Mouse (Mus musculus) Patski (cell line): ENCODE data around the gene Angptl2. TPM values are rescaled to one million over a fixed set of nuclear protein-coding genes. Genes with fewer than 3 reads are reported as not detected.

ENCODE experiments used
- ATAC-seq: fragments of 100-300 bp; one replicate; pipeline ENCODE4 v1.8.0; 2021
- CTCF ChIA-PET: fragments of 350-600 bp; sonication (Branson Sonifier 250); formaldehyde crosslinking; loops from one replicate; lab custom pipeline; 2022; ENCODE audit warnings: inconsistent platforms; lab: Charles Lee
- POLR2A ChIA-PET: fragments of 350-600 bp; sonication (Branson Sonifier 250); formaldehyde crosslinking; loops from one replicate; lab custom pipeline; 2022; ENCODE audit warnings: antibody characterized with exemption, inconsistent platforms; lab: Charles Lee
- DNase-seq: peaks from one replicate; pipeline ENCODE4 v3.0.0-alpha.2; 2011; ENCODE audit warnings: low read depth, low spot score
- H3K27me3 ChIP-seq: fragments of 371-371 bp; one replicate; pipeline ENCODE4 v1.5.1; 2021
- CTCF ChIP-seq: fragments of 100-300 bp; IDR thresholded peaks from one replicate; pipeline ENCODE4 v1.5.1; 2021
- in situ Hi-C: fragments of 300-500 bp; cut with MboI; formaldehyde crosslinking; loops from 3 replicates; pipeline ENCODE4 v1.11.1; 2018; ENCODE audit warnings: low pct_unique_long_range_greater_than_20kb, mixed read lengths
- polyA plus RNA-seq: library from polyadenylated mRNA; unstranded; gene quantifications from one replicate; pipeline ENCODE4 v1.2.3, GENCODE M21; 2021

Gene Angptl2
- polyA plus RNA-seq, 1 experiment from 2014 or later = 16.2 TPM

DNA sequence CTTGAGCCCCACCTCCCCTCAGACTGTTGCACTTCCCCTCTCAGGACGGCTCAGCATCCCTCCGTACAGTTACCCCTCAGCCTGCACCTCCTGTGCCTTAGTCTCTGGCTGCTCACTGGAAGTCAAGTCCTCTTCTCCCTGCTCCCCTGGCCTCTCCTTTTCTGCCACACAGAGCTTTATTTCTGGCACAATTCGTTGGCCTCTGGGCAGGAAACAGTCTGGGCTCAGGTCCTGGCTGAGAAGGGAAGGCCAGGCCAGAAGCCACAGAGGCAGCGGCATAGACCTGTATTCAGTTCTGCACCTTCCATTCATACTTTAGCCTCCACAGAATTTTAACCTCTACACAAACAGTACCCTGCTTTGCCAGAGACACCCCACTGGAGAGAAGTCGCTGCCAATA lies 31.0 kb downstream of the Angptl2 start:
- POLR2A ChIA-PET = no interaction called here
- CTCF ChIA-PET = interaction anchor here (1.1 to 1.2 kb wide), 2 partner anchors 13 to 23 kb away, joined by 3 read pairs; no protein-coding TSS in a partner anchor
- in situ Hi-C loops = no loop called here
- H3K27me3 ChIP-seq = no peaks in the 10 kb centered on the region
- ATAC-seq (no peak), DNase-seq (no peak)
- no peak for TF ChIP-seq CTCF

DNA sequence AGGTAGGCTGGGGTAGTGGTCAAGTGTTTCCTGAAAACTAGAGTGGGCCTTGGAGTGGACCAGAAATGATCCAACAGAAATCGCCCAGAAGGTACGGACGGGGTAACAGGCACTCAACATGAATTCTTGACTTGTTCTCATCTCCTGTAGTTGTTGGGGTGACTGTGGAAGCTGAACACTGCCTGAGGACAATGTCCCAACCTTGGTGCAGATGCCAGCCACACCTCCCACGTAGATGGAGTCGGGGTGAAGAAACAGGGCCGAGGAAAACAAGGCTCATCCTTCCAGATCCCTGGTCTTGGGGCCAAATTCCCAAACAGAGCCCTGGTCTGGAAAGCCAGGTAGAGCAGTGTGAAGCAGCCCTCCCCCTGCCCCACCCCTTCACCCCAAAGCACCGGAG lies 32.7 kb downstream of the Angptl2 start:
- TF ChIP-seq CTCF = no peak
- ATAC-seq (no peak), DNase-seq (no peak)
- ChIA-PET CTCF (no interaction called here), POLR2A (no interaction called here)
- no peaks in the 10 kb centered on the region for H3K27me3 ChIP-seq
- in situ Hi-C loops = no loop called here

DNA sequence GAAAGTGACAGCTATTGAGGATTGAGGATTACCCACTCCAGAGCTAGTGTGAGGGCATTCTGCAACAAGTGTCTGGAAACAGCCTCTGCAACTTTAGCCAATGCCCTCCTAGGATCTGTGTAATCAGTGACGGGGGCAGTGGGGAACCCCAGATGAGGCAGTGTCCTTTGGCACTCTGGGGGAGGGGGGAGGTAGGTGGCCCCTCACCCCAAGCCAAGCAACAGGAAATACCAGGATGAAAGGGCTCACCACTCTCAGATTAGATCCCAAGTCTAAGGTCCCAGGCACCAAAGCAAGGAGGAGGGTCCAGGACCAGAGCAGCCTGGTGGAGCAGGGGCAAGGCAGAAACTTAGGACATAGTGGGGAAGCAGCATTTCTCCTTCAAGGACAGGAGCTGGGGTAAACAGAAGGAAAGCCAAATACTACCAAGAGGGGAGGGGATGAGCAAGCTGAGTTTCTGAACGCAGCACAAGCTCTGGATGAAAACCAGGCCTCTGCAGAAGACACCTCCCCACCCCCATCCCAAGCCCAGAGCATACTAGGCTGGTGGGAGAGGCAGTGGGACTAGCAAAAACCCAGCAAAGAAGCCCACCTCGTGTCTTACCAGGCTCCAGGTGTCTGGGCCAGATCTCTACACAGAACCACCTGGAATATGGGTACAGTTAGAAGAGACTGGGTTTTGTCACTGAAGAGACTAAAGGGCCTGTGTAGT lies 34.2 kb downstream of the Angptl2 start:
- CTCF ChIA-PET = no interaction called here
- in situ Hi-C loops = no loop called here
- POLR2A ChIA-PET = no interaction called here

DNA sequence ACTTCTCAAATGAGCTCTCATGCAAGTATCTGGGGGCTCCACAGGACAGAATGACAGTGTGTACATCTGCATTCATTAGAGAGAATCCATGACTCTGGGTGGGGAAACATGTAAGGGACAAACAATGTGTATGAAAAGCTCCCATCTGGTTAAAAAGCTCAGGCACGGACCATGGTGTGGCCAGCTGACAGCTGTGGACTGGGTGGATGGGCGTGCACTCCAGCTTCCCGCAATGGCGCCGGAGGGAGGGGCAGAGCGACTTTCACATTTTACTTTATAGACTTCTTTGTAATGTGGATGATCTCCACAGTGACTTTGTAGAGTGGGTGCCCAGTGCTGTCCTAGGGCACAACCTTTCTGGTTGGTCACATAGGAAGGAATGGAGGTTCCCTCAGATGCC lies 36.9 kb downstream of the Angptl2 start:
- no peak for ATAC-seq

More for the DNA sequence above, 34.2 kb downstream of the Angptl2 start:
- DNase-seq (no peak), ATAC-seq (no peak)
- H3K27me3 ChIP-seq = no peaks in the 10 kb centered on the region
- no peak for TF ChIP-seq CTCF

DNA sequence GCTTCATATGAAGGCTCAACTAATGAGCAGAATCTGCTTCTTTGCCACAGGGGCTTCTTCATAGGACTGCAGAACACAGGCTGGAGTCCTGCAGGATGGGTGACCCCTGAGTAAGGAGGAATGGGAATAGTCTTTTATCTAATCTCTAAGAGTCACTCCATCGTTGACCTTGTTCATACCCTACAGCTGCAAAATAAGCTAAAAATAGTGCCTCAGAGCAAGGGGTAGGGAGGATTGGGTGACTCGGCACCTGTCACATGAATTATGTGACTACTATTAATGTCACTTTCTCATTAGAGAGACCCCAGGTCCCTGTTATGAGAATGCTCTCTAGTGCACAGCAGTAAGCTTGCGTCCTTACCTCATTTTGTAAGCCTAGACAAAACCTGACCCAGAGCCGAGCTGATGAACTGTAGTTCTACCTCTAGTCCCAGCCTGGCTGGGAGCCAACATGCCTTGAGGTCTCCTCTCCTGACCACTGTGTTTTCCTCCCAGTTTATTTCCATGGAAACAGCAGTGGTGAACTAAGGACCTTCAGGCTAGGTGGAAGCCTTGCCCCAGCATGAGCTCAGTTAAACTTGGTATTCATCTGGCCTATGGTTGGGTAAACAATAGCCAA lies 37.8 kb downstream of the Angptl2 start:
- in situ Hi-C loops = no loop called here
- ATAC-seq (peak; percentile 46), DNase-seq (peak; percentile 64)
- POLR2A ChIA-PET = interaction anchor here (0.8 to 1.4 kb wide), 2 partner anchors 56 to 88 kb away, joined by 3 read pairs; no protein-coding TSS in a partner anchor
- no peaks in the 10 kb centered on the region for H3K27me3 ChIP-seq
- CTCF ChIA-PET = interaction anchor here (1.2 to 3.3 kb wide), 3 partner anchors 9 to 16 kb away, joined by 4 to 14 read pairs (median 4); no protein-coding TSS in a partner anchor
- TF ChIP-seq CTCF = no peak

More for the DNA sequence above, 36.9 kb downstream of the Angptl2 start:
- CTCF ChIA-PET = interaction anchor here (1.3 to 1.4 kb wide), 2 partner anchors 11 to 15 kb away, joined by 3 to 4 read pairs; no protein-coding TSS in a partner anchor
- POLR2A ChIA-PET = interaction anchor here (1.0 kb wide), 1 partner anchor 75 kb away, joined by 3 read pairs; no protein-coding TSS in a partner anchor
- DNase-seq = no peak
- no peaks in the 10 kb centered on the region for H3K27me3 ChIP-seq
- in situ Hi-C loops = no loop called here
- TF ChIP-seq CTCF = no peak

DNA sequence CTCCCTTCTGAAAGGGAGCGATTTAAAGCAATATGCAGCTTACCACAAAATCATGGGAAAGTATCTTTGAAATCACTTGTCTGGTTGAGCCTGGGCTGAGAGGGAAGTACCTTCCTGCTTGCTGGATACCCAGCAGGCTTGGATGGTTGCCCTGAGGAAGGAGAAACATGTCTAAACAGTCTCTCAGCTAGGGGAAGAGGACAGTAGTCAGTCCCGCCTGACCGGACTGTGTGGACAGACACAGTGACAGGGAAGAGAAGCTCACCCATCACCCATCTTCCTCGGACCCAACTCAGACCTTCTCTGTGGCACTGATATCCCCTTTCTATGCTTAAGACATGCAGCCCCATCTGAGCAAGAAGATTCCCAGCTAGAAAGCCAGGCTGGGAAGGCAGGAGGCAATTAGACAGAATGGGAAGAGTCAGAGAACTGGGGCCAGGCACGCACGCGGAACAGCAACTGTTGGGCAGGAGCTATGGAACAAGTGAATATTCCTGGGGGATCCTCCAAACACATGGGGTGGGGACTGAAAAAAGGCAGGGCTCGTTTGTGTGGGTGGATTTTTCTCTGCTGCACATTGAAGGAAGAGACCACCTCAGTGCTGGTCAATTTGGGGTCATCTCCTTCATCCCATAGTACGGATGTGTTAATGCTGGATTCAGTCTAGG lies 38.6 kb downstream of the Angptl2 start:
- in situ Hi-C loops = no loop called here
- TF ChIP-seq CTCF = no peak
- ChIA-PET CTCF (interaction anchor here (1.2 to 3.3 kb wide), 3 partner anchors 10 to 62 kb away, joined by 4 to 14 read pairs (median 5); no protein-coding TSS in a partner anchor), POLR2A (interaction anchor here (0.8 to 1.4 kb wide), 2 partner anchors 56 to 89 kb away, joined by 3 read pairs; no protein-coding TSS in a partner anchor)
- ATAC-seq = no peak
- peak; percentile 13 for DNase-seq
- H3K27me3 ChIP-seq = no peaks in the 10 kb centered on the region

DNA sequence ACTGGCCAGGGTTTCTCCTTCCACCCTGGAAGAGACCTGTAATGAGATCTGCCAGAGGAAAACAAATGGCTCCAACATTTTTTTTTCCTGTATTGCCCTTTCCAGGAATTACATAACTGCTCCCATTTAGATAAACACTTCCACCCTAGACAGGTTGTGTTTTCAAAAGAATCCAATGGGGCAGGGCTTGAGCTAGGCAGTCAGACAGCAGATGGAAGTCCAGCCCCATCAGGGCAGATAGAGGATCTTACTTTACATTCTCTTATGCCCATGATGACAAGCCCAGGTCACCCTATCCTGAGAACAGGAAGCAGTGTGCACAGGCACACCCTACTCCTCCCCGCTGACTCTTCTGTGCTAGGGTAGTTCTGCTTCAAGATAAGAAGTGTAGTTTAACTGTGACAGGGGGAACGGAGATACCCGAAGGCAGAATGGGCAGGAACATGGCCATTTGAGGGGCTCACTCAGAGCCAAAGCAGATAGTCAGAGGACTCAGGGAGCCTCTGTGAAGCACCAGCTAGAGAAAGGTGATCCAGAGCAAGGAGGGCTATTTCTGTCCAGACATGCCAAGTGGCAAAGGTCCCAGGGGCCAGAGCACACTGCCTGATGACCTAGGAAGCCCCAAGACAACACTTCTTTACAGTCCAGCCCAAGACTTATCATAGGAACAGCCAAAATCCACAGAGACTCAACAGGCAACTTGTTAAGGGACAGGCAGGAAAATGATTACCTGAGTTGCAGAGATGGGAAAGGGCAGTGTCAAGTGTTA lies 41.1 kb downstream of the Angptl2 start:
- TF ChIP-seq CTCF = no peak
- DNase-seq = no peak
- H3K27me3 ChIP-seq = no peaks in the 10 kb centered on the region
- in situ Hi-C loops = no loop called here
- POLR2A ChIA-PET = no interaction called here
- ATAC-seq = no peak
- CTCF ChIA-PET = interaction anchor here (1.1 kb wide), 1 partner anchor 25 kb away, joined by 3 read pairs; no protein-coding TSS in a partner anchor

DNA sequence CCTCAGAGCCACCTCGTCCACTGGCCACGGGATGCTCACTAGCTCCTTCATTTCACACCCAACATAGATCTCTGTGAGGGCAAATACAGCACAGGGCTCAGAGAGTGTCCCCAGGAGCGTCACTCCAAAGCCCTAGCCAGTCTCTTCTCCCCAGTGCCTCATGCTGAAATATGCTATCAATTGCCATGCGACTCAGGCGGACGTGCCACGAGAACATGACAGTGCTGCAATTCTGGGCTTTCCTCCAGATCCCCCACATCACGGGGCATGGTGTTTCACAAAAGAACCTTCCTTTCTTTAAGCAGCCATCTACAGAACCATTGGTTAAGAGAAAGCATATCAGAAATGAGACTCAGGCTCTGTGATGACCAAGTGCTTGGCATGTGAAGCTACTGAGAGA lies 44.9 kb downstream of the Angptl2 start:
- H3K27me3 ChIP-seq = no peaks in the 10 kb centered on the region
- ATAC-seq (no peak), DNase-seq (no peak)
- in situ Hi-C loops = no loop called here
- ChIA-PET CTCF (no interaction called here), POLR2A (no interaction called here)
- no peak for TF ChIP-seq CTCF

DNA sequence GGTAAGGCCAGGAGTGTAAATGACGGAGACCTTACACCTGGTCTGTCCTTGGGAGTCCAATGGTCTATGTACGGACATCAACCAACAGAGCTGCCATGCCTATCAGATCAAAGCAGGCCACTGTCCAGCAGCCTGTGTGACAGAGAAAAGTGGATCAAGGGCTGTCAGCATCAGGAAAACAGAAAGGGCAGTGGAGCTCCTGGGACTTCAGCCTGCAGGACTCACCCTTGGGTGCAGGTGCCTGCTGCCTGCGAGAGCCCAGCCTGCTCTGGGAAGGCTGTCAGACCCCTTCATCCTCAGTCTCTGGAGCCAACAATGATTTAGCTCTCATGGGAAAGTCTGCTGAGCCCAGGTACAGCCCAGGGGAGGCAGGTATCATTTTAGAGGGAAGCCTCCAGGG lies 45.6 kb downstream of the Angptl2 start:
- DNase-seq (no peak), ATAC-seq (no peak)
- POLR2A ChIA-PET = no interaction called here
- no peaks in the 10 kb centered on the region for H3K27me3 ChIP-seq
- TF ChIP-seq CTCF = no peak
- CTCF ChIA-PET = no interaction called here
- in situ Hi-C loops = no loop called here

DNA sequence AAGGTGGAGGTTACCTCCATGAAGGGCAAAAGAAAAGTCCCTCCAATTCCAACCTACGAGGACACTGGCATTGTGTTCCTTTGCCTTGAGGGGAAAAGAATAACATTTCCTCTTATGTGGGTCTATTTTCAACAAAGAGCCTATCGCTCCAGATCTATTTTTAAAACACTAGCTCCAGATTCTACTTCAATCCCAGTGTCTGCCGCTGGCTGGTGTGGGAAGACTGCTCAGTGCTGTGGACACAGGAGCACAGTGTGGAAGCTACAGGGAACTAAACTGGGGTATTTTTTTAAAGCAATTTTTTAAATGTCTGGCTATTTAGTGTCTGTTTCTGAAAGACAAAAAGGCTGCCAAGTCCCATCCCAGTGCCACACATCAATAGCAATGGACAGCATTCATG lies 49.9 kb downstream of the Angptl2 start:
- ChIA-PET POLR2A (no interaction called here), CTCF (interaction anchor here (3.8 kb wide), 1 partner anchor 11 kb away, joined by 14 read pairs; no protein-coding TSS in a partner anchor)
- H3K27me3 ChIP-seq = no peaks in the 10 kb centered on the region
- no peak for TF ChIP-seq CTCF
- in situ Hi-C loops = no loop called here
- DNase-seq = no peak
- ATAC-seq = no peak
